Mouse (Mus musculus) cerebellum, adult 2 months (tissue): ENCODE results near the gene Cnot10.

Experiments
- CTCF ChIP-seq: fragments of 200-500 bp; IDR thresholded peaks from 2 replicates; pipeline ENCODE4 v1.5.1; 2011; ENCODE audit warnings: low read depth, mild to moderate bottlenecking, control low read depth, low read length, moderate library complexity, borderline replicate concordance; ENCODE audit not compliant: insufficient read depth
- POLR2A ChIP-seq: fragments of 200-500 bp; IDR thresholded peaks from 2 replicates; pipeline ENCODE4 v1.6.1; 2011; ENCODE audit warnings: low read length, control low read depth, borderline replicate concordance; ENCODE audit not compliant: insufficient read depth

DNA sequence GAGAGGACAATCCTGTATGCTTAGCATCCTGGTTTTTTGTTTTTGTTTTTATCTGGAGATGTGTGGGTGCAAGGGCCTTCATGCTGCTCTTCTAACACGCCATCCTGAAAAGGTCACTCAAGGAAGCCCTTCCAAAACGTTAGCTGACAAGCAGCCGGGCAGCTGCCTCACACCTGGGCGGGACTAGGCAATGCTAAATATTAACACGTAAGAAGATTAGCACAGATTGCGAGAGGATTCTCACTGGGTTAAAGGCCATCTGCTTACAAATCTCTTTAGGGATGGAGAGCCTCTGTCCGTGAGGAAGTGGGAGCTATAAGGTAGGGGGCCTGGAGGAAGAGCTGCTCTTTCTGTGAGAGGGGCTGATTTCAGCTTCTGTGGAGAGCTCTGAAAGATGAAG, 22.0 kb upstream of the Cnot10 start:
- no peak for TF ChIP-seq CTCF
- no peak for TF ChIP-seq POLR2A
